Mouse (Mus musculus) cerebellum, adult (tissue): ENCODE results near the gene Usb1.

Source experiments
- ATAC-seq: cut with Nextera tagmentation; 2 replicates; pipeline ENCODE4 v1.9.2; 2017; ENCODE audit warnings: mild to moderate bottlenecking, moderate library complexity, mixed read lengths; ENCODE audit not compliant: insufficient number of reproducible peaks, low FRiP score, low TSS enrichment

Gene Usb1

DNA sequence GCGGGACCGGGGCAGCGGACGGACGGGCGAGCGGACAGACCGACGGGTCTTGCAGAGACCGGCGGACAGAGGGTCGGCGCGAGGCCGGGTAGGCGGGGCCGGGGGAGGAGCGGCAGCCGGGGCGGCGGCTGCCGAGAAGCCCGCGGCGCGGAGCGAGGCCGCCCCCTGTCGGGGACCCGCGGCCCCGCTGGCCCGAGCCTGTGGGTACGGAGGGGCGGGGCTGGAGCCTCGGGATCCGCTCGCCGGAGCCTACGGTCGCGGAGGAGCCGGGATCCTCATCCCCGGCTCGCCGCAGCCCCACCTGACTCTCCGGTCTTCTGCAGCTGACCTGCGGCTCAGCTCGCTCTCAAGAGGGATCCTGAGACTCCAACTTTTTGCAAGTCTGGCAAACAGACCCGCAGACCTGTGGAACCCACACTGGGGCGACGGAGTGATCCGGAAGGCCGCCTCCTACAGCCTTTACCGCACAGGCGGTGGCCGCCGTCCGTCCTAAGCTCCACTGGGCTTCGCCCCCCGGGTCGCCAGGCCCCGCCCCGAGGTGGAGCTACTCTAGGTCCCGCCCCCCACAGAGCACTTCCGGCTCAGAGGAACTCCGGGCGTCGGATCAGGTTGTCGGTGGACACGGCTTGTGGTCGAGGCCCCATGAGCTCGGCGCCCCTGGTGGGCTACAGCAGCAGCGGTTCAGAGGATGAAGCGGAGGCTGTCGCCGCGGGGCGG lies at the start of gene Usb1, which contains the start of gene Zfp319:
TSS of gene Usb1 (plus strand) at position 565 of the 717 bp plus-strand sequence.
TSS of gene Zfp319 (minus strand) at position 231 of the 717 bp plus-strand sequence.
- peak; percentile 83 for ATAC-seq

DNA sequence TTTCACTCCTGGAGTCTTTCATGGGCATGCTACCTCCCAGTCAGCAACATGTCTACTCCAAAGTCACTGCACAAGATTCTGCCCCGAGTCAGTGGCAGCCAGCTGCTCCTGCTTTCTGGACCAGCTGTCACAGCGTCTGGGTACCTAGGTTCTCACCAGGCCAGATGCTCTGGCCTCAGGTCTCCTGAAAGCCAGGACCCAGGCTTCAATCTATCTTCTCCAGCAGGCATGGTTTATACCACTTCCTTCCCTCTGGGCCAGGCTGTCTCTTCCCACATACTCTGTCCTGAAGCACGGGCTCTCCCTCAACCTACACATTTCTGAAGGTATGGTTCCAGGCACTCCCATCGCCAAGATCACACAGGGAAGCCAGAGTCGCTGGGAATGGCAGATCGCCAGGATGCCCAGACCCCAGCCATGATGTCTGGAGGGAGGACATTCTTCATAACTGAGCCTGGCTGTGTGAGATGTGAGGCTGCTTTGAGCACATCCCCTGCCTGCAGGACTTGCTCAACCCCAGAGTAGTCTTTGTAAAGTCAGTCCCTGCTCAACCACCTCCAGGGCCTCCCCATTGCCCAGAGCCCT lies 42.9 kb upstream of the Usb1 start:
- ATAC-seq, result no peak

DNA sequence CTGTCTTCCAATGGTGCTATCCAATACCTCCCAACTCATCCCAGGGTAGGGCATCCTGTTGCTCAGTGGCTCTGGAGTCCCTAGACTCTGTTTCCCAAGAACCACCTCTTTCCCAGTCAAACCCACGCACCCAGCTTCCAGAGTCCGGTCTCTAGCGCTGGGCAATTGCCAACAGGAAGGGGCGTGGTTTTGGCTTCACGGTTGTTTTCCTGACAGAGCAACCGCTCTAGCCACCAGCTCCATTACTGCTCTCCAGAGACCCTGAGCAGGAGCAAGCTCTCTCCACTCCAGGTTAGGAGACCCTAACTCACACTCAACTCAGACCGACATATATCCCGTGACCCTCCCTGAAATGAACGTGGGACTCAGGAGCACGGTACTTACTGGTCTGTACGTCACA lies 38.9 kb upstream of the Usb1 start:
- ATAC-seq, result no peak

DNA sequence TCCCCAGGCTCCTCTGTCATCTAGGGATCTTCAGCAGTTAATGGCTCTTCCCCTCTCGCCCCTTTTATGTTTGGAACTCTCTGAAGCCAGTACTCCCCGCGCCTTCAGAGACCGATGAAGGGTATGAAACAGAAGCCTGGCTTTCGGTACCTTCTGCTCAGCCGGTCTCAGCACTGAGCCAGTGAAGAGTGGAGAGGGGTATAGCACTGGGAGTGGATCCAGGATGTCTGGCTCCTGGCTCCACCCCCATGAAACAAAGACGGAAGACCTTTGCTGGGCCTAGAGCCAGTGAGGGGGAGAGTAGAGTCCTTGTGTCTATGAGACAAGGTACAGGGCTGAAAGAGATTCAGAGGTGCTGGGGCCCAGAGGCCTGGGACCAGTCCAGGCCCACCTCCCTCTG lies 38.2 kb upstream of the Usb1 start:
- ATAC-seq, result no peak

DNA sequence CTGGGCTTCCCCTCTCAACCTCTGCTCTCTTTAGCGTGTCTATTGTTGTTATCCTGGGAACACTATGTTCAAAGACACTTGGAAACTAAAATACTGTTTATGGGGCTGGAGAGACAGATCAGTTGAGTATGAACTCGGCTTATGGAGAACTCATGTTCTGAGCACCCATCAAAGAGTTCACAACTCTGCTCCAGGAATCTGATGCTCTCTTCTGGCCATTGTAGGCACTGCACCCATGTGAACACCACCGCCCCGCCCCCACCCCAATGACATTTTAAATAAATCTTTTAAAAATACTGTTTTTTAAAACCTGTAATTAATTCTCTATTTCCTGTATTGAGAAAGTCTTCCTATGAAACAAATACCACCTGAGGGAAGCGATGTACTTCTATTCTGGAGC lies 29.7 kb upstream of the Usb1 start:
- no peak for ATAC-seq

DNA sequence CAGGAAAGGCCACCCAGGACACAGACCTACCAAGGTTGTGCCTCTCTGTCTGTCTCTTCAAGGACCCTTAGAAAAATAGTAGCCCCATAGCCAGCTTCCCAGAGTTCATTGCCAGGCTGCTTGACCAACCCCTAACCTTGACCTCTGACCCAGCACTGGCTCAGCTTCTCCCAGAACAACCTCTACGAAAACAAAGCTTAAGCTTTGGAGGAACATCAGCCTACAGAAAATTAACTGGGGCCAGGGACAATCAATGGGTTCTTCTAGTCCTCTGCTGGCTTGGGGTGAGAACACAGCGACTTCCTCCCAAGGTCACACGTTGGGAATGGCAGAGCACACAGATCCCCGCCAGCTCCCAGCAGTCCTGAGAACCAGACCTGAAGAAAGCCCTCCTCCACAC lies 26.6 kb upstream of the Usb1 start:
- no peak for ATAC-seq

DNA sequence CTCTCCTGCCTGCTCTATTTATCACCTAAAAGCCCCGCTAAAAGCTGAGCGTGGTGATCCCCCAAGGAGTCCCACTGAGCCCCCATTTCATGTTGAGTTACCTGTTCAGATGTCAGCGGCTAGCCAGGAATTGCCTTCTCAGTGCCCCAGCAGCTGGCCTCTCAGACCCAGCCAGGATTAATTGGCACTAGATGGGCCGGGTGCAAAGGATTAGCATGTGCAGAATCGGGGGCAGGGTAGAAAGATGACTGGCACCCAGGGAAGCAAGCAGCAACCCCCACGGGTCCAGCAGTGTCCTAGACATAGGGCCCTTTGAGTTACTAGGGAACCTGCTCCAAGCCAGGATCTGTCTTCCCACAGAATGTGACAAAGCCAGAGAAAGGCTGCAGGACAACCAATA lies 25.7 kb upstream of the Usb1 start, which contains the start of gene Cngb1:
TSS of gene Cngb1 (minus strand) at position 155 of the 400 bp plus-strand sequence.
- ATAC-seq, result no peak

DNA sequence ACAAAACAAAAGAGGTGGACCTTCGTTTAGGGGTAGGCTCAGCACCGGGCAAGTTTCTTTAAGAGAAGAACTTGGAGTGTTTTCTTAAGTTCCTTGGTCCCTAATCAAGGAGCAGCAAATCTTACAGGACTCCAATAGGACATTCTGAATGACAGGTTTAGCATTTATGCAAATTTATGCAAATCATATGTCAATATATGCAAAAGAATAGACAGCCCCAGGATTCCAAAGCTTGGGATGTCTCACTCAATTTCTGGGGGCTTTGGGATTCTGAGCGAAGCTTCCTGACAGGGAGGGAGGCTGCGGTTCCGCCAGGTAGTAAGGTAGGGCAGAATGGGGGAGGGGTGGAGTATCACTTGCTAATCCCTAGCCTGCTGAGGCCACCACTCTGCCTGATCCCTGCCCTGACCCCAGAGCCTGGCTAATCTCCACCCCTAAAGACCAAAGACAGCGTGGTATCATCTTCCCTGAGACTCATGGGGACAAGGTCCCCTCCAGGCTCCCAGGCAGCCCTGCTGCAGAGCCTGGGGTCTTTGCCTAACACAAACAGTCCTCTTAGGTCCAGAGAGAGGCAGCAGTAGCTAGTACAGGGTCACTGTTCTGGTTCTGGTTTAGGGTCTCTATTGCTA lies 21.6 kb upstream of the Usb1 start, which contains the start of gene Tepp:
TSS of gene Tepp (plus strand) at position 225 of the 629 bp plus-strand sequence.
- ATAC-seq, result no peak

DNA sequence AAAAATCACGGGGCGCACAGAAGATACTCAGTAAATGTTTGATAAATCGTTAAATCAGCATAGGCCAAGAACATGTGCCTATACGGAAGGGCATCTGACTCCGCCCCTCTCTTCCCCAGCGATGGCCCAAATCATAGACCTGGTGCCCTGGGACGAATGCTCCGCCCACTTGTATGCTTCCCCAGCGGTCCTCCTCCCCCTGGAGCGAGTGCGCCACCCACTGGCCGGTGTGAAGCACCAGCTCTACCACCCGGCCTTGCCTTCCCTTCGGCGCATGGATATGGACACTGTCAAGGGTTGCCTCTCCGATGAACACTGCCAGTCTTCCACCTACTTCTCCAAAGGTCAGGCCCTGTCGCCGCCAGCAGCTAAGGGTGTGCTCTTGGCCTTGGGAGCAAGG lies 19.2 kb upstream of the Usb1 start:
- ATAC-seq, result no peak

DNA sequence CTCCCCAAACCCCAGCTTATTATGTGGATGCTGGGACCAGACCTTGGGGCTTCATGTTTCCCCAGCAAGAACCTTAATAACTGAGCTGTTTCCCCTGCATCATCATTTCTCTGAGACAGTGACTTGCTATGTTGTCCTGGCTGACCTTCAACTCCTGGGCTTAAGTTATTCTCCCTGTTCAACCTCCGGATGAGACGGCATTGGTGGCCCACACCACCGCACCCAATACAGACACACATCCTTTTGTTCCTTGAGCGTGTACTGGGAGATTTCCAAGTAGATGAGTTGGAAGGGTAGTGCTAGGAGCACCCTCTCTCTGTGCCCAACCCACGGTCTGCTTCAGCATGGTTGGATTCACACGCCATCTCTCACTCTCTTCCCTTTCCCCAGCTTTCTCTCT lies 18.2 kb upstream of the Usb1 start:
- ATAC-seq, result no peak

DNA sequence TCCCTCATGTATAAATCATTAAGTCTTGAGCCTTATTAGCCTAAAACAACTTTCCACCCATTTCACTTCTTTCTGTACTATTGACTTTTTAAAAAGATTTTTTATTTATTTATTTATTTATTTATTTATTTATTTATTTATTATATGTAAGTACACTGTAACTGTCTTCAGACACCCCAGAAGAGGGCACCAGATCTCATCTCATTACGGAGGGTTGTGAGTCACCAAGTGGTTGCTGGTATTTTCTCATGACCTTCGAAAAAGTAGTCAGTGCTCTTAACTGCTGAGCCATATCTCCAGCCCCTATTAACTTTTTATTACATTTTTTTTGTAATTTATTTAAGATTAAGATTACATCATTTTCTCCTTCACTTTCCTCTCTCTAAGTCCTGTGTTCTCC lies 17.4 kb upstream of the Usb1 start:
- no peak for ATAC-seq

DNA sequence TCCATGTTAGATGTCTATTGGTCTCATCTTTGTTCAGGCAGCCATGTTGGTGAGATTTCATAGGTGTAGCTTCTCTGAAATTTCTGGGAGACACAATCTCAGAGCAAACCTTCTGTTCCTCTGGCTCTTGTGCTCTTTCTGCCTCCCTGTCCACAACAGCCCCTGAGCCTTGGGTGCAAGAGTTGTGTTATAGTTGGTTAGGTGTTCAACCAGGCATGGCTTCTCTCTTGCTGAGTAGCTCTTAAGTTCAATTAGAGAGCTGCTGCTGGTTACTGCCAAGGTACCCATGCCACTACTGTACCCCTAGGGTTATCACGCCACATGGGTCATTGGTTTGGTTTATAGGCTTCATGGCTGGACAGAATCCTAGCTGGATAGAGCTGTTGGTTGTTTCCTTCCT lies 16.7 kb upstream of the Usb1 start:
- ATAC-seq, result no peak

DNA sequence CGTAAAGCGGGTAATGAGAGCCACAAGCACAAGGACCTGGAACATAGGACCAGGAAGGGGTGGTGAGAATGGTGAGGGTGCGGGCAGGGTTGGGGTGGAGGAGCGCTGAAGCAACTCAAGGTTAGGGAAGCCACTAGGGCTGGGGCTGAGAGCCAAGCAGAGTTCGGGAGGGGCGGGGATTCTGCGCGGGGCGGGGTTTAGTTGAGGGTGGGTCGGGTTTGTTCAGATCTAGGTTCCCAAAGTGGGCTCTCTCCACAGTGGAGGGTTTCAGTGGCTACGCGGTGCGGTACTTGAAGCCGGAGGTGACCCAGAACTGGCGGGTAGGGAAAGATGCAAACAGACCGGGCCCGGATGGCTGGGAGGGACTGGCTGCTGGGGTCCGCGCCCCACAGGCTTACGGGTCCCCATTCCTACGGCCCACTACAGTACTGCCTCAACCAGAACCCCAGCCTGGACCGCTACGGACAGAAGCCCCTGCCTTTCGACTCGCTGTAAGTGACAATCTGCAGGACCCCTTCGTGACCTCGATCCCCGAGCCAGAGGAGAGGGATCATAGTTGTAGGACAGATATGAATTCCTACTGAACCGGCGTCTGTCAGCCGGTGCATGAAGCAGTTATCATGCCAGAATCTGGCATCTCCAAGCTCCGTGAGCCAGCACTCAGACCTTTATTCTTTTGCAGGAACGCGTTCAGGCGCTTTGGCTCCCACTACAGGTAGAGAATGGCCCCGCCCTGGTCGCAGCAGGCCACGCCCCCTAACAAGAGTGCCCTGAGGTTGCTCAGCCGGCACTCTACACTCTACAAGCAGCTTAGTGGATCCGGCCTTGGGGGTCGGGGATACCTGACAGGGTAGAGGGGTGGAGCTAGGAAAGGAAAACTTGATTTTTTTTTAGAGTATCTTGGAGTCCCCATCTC lies 11.6 kb upstream of the Usb1 start:
- ATAC-seq, result peak; percentile 72

DNA sequence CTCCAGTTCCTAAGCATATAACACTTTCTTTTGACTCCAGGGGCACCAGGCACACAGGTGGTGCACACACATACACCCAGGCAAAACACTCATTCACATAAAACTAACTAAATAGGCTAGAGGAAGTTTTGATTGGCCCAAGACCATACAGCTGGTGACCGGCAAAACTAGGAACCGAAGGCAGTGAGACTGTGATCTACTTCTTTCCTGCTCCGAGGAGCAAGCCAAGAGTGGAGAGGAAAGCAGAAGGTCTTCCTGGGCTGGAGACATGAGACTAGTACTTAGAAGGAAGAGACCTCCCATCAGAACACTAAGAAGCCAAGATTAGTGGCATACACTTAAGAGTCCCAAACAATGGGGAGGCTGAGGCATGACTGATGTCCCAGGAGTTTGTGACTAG lies 8.9 kb upstream of the Usb1 start:
- no peak for ATAC-seq

DNA sequence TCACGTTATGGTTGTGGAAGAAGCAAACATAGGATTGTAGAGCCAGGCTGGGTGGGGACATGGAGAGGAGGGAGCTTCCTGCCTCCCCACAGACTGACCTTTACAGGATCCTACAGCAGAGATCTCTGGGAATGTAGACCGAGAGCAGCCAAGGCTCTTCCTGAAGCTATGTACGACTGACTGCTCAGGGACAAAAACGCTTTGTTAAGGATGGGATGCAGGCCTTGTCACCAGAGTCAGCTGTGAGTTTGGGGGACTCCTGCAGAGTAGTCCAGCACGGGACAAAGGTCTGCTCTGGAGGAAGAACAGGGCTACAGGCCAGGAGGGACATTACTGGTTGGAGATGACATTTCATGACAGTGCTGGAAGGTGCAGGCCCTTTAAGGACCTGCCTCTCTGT lies 7.4 kb upstream of the Usb1 start:
- ATAC-seq, result no peak

DNA sequence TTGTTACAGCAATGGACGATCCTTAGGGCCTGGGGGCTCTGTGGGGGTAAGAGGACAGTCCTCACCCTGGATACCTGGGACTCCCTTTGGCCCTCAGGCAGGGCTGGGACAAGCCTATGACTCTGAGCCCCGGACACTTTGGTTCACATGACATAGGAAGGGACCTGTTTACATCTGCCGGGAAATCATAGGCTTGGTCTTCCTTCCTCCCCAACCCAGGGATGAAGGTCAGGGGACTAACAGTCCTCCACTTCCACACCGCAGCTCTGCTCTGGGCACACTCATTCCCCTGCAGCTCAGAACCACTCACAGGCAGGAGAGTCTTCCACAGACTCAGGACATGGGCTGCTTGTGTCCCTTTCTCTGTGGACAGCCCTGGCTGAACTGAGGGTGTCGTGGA lies 5.3 kb upstream of the Usb1 start:
- no peak for ATAC-seq

DNA sequence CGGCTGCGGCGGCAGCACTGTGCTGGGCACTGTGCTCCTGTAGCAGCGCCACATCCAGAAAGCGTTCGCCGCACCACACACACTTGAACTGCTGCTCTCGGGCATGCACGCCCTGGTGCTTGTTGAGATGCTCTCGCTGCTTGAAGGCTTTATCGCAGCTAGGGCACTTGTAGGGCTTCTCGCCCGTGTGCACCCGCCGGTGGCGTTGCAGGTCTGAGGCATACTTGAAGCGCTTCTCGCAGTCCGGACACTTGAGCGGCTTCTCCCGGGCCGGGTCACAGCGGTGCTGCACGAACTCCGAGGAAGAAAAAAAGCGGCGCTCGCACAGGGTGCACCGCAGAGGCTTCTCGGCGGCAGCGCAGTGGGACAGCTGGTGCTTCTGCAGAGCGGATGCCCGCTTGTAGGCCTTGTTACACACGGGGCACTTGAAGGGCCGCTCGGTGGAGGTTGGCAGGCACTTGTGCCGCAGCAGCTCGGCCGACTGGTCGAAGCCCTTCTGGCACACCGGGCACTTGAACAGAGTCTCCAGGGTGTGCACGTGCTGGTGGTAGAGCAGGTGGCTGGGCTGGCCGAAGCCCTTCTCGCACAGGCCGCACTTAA lies 4.1 kb upstream of the Usb1 start:
- no peak for ATAC-seq

DNA sequence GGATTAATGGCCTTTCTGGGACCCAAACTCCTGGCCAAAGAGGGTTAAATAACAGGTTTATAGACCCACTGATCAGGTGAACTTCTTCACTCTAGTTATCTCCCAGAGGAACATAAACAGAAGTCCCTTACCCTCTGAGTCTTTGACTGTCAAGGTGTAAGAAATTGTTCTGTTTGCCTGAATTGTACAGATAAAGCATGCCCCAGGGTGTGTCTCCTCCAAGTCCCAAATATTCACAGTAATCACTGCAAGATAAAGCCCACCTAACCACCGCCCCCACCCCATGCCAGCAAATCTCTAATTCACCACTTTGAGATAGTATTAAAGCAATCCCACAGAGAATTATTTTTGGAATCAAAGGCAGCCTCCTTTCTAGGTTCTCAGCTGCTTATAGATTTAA lies 1.7 kb upstream of the Usb1 start:
- no peak for ATAC-seq

DNA sequence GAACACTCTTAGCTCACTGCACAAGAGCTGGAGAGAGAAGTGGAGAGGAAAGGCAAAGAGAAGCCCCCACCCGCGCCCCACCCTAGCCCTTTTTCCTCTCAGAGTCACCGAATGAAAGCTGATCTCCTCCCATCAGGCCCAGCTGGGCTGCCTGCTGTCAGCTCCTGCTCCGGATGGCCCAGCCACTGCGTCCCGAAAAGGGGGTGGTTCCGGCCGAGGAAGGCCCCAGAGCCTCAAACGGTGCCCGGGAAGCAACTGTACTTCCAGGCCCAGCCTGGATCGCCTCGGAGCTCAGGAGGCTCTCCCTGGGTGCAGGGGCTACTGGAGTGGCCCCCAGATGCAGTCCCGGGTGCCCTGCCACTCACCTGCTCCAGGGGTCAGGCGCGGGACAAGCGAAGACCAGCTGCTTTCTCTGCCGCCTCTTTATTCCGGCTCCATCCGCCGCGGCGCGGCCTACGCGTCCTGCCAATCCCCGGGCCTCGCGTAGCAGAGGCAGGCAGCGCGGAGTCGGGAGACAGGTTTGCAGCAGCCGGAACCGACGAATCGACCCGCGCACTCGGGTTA lies 846 bp upstream of the Usb1 start:
- ATAC-seq, result peak; percentile 23
